Mouse (Mus musculus): ENCODE measurements at regions not wholly inside any gene's neighbourhood (a gene's known extent, or its start where the extent isn't known, plus 50 kb on each side); places are given as distances from the start of the nearest gene placed in this dataset.
"Not testable (repeated sequence)": the region's sequence is repeated elsewhere in the genome, so short reads cannot be mapped to it uniquely, and the experiment has no call there.

- not testable (repeated sequence) for DNase-seq (ENCODE audit: low read depth)
Measured at GRCm38 (mm10) chr5:10550115-10550514, 303.8 kb upstream of the Gm5152 start.

GRCm38 (mm10) chr5:10562321-10562720 is 316.0 kb upstream of the Gm5152 start:
- no peak for DNase-seq (ENCODE audit: low read depth)

DNA sequence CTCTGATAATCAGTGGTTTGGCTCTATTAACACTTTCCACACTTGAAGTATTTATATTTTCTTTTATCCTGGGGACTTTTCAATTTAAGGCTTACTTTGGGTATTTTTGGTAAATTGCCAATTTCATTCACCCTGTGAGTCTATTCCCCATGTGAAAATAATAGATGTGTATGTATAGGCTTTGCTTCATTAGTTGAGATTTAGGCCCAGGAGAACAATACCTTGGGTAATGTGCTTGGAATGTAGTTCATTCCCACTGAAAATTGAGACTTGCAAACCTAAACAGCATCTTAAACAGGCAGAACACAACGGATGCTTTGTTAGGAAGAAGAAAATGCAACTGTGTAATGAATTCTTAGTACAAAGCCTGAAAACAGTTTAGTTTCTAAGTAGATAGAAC is 346.1 kb upstream of the Gm5152 start:
- no peak for DNase-seq (ENCODE audit: low read depth)

DNA sequence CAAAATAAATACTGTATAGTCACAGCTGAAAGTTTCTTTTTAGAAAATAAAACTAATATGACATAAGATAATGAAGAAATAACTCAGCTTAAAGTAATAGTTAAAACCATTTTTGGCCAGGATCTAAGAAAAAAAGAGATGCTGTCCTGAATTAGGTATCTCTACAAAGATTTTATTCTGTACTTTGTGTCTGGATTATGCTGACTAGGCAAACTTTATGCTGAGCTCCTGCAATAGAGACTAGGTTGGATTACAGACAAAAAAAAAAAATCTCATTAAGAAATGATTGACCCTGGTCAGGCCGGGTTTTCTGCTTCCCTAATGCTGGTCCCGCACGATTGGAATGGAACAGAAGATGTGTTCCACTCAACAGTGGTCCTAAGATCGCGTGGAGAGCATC is 346.8 kb upstream of the Gm8871 start:
- DNase-seq (ENCODE audit: low read depth) = no peak

DNA sequence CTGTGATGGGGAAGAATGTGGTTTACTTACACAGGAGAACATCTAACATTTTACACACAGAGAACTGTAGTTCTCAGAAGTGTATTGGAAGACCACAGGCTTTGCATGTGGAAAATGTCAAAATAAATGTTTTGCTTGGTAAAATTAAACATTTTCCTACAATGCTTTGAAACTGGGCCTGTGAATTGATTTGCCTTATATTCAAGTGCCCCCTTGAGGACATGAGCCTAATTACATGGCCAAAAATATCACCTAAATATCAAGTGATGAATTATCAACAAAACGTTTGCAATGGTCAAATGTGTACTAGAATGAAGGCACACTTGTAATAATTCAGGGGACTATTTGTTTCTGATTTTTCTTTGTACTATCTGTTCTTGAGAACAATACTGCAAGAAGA is 314.4 kb upstream of the Gm8871 start:
- DNase-seq (ENCODE audit: low read depth) = peak; percentile 30

DNA sequence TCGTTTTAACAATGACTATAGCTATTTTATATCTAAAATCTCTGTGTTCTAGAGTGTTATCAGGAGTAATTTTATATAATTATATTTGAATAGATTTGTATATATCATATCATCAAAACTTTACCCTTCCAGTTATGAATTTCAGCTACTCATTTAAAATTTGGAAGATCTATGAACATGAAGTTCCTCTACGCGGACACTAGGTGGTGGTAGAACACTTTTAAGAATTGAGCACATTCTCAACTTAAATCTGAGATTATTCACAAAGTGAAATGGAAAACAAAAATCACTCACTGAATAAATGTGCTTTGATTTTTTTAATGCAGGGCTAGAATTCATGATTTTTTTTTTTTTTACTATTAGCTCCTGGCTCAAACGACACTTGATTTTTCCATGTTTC is 299.5 kb upstream of the Gm8871 start:
- peak; percentile 56 for DNase-seq (ENCODE audit: low read depth)

DNA sequence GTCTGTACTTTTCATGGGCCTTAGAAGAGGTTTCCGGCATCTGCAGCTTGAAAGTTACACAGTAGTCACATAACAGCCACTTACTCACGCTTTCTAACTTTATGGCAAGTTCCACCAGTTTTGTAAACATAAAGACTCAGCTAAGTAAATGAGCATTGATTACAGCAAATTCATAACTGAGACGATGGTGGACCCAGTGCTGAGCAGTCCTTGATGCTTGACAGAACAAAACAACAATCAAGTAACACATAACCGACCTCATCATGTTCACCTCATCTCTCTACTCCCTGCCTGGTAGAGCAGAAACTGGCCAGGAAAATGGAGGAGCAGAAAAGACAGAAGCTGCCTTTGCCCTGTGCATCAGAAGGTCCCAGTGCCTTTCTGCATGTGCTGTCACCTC is 284.3 kb upstream of the Gm8871 start:
- DNase-seq (ENCODE audit: low read depth) = no peak

DNA sequence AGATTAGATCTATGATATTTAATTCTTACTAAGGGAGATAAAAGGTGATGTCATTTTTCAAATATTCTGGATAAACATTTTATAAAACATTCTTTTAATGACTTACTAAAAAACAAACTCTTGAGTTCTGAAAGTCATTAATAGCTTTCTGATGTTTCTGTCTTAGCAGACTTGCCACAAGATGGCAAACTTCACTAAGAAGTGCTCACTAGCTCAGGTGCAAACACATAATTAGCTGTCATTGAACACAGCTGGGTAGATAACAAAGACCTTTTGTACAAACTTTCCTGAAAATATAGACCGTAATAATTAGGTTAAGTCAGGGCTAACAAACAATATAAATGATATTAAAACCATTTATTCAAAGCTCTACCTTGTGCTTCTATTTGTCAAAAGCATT is 273.4 kb upstream of the Gm8871 start:
- DNase-seq (ENCODE audit: low read depth) = no peak

DNA sequence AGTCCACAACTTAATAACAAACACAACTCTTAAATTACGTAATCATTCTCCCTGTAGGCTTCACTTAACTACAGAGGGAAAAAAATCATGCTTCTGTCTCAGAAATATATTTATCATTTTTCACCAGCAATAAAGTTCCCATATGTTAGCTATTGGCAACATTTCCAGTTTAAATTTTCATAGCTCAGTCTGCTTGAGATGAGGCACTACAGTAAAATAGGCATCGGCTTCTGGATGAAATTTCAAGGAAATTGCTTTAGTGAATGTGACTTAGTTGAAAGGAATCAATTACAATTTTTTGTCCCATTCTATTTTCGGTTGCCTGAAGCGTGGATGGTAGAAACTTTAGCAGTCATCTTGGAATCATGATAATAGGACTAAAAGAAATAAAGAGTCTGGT is 262.1 kb upstream of the Gm8871 start:
- DNase-seq (ENCODE audit: low read depth) = no peak

GRCm38 (mm10) chr5:10727056-10727455 is 220.5 kb upstream of the Gm8871 start:
- DNase-seq (ENCODE audit: low read depth) = no peak

GRCm38 (mm10) chr5:10749546-10749945 is 198.1 kb upstream of the Gm8871 start:
- DNase-seq (ENCODE audit: low read depth) = no peak

GRCm38 (mm10) chr5:10767469-10767868 is 180.1 kb upstream of the Gm8871 start:
- DNase-seq (ENCODE audit: low read depth) = no peak
